Mouse (Mus musculus): ENCODE data around the gene Slc35b4. TPM values are rescaled to one million over a fixed set of nuclear protein-coding genes. Genes with fewer than 3 reads are reported as not detected.

Slc35b4 gene
- 23.5 TPM for polyA plus RNA-seq (2012; fragmentation: generic; extraction: Trizol)
- long read RNA-seq, experiment 1, full-length matches to known transcripts: 22 of 35 reads
- long read RNA-seq, experiment 1, partial matches to known transcripts: 0 of 35 reads
- long read RNA-seq, experiment 1, other reads (novel, unspliced or antisense): 13 of 35 reads
- long read RNA-seq, experiment 2, full-length matches to known transcripts: 324 of 410 reads
- long read RNA-seq, experiment 2, partial matches to known transcripts: 4 of 410 reads
- long read RNA-seq, experiment 2, other reads (novel, unspliced or antisense): 82 of 410 reads

DNA sequence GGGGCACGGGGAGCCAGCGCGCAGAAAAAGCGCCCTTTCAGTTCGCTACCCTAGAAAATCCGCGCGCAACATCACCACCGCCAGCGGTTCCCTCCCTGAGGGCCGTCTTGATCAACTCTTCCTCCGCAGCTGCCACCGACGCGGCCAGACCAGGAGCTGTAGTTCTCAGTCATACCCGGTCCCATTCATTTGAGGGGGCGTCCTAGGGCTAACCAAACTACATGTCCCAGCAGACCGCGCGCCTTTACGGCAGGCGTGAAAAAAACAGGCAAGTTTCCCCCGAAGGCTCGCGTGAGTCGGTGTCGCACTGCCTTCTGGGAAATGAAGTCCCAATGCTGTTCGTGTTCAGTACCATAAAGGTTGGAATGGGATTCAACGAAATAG lies at the start of gene Slc35b4:
Gene Slc35b4, minus strand, starts transcription at position 248 of the 384 bp plus-strand sequence.
- peak within 1 kb of the TSS; percentile 60 for H3K4me3 ChIP-seq (ENCODE audit: insufficient read depth, poor library complexity, severe bottlenecking)
- no peaks in the 10 kb centered on the region for H3K36me3 ChIP-seq (ENCODE audit: control insufficient read depth, insufficient read depth)
- TF ChIP-seq CTCF (IDR thresholded peaks at IDR 0.05; ENCODE audit: control insufficient read depth, insufficient read depth, insufficient read length): no peak
- TF ChIP-seq CEBPB (IDR thresholded peaks at IDR 0.05; ENCODE audit: low read depth): no peak
- no peak for TF ChIP-seq FOSL1 (IDR thresholded peaks at IDR 0.05; ENCODE audit: insufficient read depth, low read length, poor library complexity, severe bottlenecking)
- TF ChIP-seq MYOG (IDR thresholded peaks at IDR 0.05; ENCODE audit: control insufficient read depth, extremely low read depth, insufficient read length): no peak
- TF ChIP-seq MAX (IDR thresholded peaks at IDR 0.05): no peak
- TF ChIP-seq MYOD1 (IDR thresholded peaks at IDR 0.05; ENCODE audit: control insufficient read depth, insufficient read length, low read depth): no peak
- TF ChIP-seq USF1 (IDR thresholded peaks at IDR 0.05; ENCODE audit: low read depth): no peak
- peaks cover 47% of the 10 kb centered on the region for H3K79me2 ChIP-seq (ENCODE audit: control insufficient read depth, insufficient read depth)
- no peaks in the 10 kb centered on the region for H3K27me3 ChIP-seq (ENCODE audit: control insufficient read depth, insufficient read depth, insufficient read length)
- H3K79me3 ChIP-seq (ENCODE audit: low read depth): peaks cover 17% of the 10 kb centered on the region
- H3ac ChIP-seq (ENCODE audit: control insufficient read depth, insufficient read length, low read depth): peak within 1 kb of the TSS; percentile 78

DNA sequence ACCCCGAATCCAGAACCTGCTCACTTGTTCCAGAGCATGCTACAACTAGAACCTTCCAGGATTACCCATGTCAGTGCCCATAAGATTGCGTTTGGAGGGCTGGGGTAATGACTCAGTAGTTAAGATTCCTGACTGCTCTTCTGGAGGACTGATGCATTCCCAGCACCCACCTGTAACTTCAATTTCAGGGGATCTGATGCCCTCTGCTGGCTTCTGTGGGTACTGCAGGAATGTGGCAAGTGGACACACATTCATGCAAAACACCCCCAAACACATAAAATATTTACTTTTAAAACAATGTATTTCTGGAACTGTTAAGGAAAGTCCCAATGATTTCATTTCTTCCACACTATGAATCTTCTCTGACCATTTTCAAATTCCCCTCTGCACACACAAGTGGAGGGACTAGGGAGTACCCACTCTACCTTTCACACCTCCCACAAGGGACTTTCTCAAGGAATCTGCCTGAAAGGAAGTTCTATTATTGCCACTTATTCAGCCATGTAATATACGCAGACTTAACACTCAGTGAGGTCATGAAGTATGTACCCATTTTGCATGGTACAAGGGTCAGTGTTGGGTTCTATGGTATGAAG lies 48.2 kb upstream of the Slc35b4 start:
- no peak for TF ChIP-seq MYOG (IDR thresholded peaks at IDR 0.05; ENCODE audit: control insufficient read depth, extremely low read depth, insufficient read length)
- TF ChIP-seq CTCF (IDR thresholded peaks at IDR 0.05; ENCODE audit: control insufficient read depth, insufficient read depth, insufficient read length): no peak
- TF ChIP-seq CEBPB (IDR thresholded peaks at IDR 0.05; ENCODE audit: low read depth): no peak
- TF ChIP-seq USF1 (IDR thresholded peaks at IDR 0.05; ENCODE audit: low read depth): no peak
- no peak for TF ChIP-seq MAX (IDR thresholded peaks at IDR 0.05)
- TF ChIP-seq FOSL1 (IDR thresholded peaks at IDR 0.05; ENCODE audit: insufficient read depth, low read length, poor library complexity, severe bottlenecking): no peak
- no peak for TF ChIP-seq MYOD1 (IDR thresholded peaks at IDR 0.05; ENCODE audit: control insufficient read depth, insufficient read length, low read depth)
- Histone ChIP-seq H3K36me3 (ENCODE audit: control insufficient read depth, insufficient read depth) (no peaks in the 10 kb centered on the region), H3K79me2 (ENCODE audit: control insufficient read depth, insufficient read depth) (no peaks in the 10 kb centered on the region), H3ac (ENCODE audit: control insufficient read depth, insufficient read length, low read depth) (no peak overlapping the region), H3K27me3 (ENCODE audit: control insufficient read depth, insufficient read depth, insufficient read length) (peaks cover 4% of the 10 kb centered on the region), H3K4me3 (ENCODE audit: insufficient read depth, poor library complexity, severe bottlenecking) (no peak overlapping the region), H3K79me3 (ENCODE audit: low read depth) (no peaks in the 10 kb centered on the region)

DNA sequence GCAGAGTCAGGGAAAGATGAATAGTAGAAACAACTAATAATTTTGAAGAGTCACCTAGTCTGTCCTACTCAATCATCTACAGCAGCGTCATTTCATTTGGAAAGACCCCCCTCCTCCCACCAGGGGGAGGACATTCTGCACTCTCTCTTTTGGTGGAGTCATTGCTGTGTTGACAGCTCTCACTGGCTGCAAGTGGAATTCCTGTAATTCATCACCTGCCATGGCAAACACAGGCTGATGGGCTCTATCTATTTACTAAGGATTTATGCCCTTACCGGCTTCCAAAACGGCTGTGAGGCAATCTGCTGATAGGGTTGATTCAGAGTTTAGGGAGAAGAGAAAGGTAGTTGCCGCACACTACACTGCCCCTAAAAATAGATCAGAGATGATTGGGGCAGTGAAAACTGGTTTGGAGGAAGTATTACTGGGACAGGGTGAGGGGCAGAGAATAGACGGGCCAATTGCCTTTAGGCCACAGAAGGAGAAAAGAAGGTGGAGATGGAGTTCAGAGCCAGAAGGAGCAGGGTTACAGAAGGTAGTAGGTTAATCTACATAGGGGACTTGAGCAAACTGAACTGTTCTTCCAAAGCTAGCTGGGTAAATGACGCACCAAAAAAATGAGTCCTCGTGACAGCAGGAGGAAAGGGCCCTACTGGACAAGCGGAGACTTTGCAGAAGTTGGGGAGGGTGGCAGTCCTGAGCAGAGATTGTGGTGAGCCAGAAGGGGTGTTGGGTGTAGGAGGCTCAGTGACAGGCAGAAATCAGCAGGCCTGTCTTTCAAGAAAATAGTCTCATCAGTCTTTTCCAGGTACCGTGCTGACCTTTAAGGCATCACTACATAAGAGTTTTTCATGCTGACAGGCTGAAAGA lies 39.8 kb upstream of the Slc35b4 start:
- Histone ChIP-seq H3ac (ENCODE audit: control insufficient read depth, insufficient read length, low read depth) (no peak overlapping the region), H3K79me2 (ENCODE audit: control insufficient read depth, insufficient read depth) (no peaks in the 10 kb centered on the region), H3K4me3 (ENCODE audit: insufficient read depth, poor library complexity, severe bottlenecking) (no peak overlapping the region), H3K27me3 (ENCODE audit: control insufficient read depth, insufficient read depth, insufficient read length) (peaks cover 37% of the 10 kb centered on the region), H3K79me3 (ENCODE audit: low read depth) (no peaks in the 10 kb centered on the region), H3K36me3 (ENCODE audit: control insufficient read depth, insufficient read depth) (no peaks in the 10 kb centered on the region)
- TF ChIP-seq CEBPB (IDR thresholded peaks at IDR 0.05; ENCODE audit: low read depth): no peak
- no peak for TF ChIP-seq CTCF (IDR thresholded peaks at IDR 0.05; ENCODE audit: control insufficient read depth, insufficient read depth, insufficient read length)
- TF ChIP-seq MYOD1 (IDR thresholded peaks at IDR 0.05; ENCODE audit: control insufficient read depth, insufficient read length, low read depth): no peak
- no peak for TF ChIP-seq MYOG (IDR thresholded peaks at IDR 0.05; ENCODE audit: control insufficient read depth, extremely low read depth, insufficient read length)
- no peak for TF ChIP-seq FOSL1 (IDR thresholded peaks at IDR 0.05; ENCODE audit: insufficient read depth, low read length, poor library complexity, severe bottlenecking)
- no peak for TF ChIP-seq USF1 (IDR thresholded peaks at IDR 0.05; ENCODE audit: low read depth)
- no peak for TF ChIP-seq MAX (IDR thresholded peaks at IDR 0.05)

DNA sequence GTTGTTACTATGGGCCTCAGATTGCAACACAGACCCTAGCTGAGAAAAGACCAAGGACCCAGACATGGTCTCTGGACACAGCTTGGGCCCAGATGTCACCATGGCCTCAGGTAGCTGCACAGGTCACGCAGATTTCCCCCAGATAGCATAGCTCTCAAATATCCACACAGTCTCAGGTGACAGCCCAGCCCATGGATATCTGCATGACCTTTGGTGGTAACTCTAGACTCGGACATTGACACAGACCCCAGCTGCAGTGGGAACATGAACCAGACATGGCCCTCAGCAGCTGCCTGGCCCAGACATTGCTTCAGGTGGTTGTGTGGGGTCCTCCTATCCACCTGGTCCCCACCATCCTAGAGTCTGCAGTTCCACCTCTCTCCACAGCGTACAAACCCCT lies 28.8 kb upstream of the Slc35b4 start:
- Histone ChIP-seq H3K27me3 (ENCODE audit: control insufficient read depth, insufficient read depth, insufficient read length) (peaks cover 17% of the 10 kb centered on the region), H3K4me3 (ENCODE audit: insufficient read depth, poor library complexity, severe bottlenecking) (no peak overlapping the region), H3ac (ENCODE audit: control insufficient read depth, insufficient read length, low read depth) (no peak overlapping the region), H3K79me3 (ENCODE audit: low read depth) (no peaks in the 10 kb centered on the region), H3K36me3 (ENCODE audit: control insufficient read depth, insufficient read depth) (no peaks in the 10 kb centered on the region), H3K79me2 (ENCODE audit: control insufficient read depth, insufficient read depth) (no peaks in the 10 kb centered on the region)
- no peak for TF ChIP-seq FOSL1 (IDR thresholded peaks at IDR 0.05; ENCODE audit: insufficient read depth, low read length, poor library complexity, severe bottlenecking)
- no peak for TF ChIP-seq CTCF (IDR thresholded peaks at IDR 0.05; ENCODE audit: control insufficient read depth, insufficient read depth, insufficient read length)
- no peak for TF ChIP-seq MYOG (IDR thresholded peaks at IDR 0.05; ENCODE audit: control insufficient read depth, extremely low read depth, insufficient read length)
- no peak for TF ChIP-seq CEBPB (IDR thresholded peaks at IDR 0.05; ENCODE audit: low read depth)
- no peak for TF ChIP-seq MAX (IDR thresholded peaks at IDR 0.05)
- no peak for TF ChIP-seq MYOD1 (IDR thresholded peaks at IDR 0.05; ENCODE audit: control insufficient read depth, insufficient read length, low read depth)
- TF ChIP-seq USF1 (IDR thresholded peaks at IDR 0.05; ENCODE audit: low read depth): no peak

DNA sequence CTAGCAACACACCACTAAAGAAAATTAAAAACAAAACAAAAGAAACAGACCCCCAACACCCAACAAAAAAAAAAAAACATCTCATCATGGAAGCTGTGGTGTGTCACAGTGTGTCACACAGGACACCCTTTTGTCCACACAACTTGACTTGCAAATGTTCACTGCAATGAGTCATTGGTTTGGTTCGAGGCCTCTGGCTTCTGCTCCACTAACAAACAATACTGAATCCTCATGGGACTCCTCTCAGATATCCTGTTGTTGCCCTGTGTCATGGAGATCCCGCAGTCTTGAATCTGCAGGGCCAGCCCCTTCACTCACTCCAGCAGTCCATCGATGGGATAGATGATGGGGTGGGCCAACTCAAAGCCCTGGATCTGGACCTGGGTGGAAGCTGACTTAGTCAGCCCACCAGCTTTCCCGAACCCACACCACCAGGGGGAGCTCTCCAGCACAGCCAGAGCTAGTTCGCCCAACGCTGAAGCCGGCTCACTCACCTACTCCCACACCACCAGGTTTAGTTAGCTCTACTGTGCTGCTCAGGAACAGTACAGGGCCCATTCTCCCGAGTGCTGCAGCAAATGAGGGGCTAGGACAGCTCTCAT lies 28.2 kb upstream of the Slc35b4 start:
- H3K79me2 ChIP-seq (ENCODE audit: control insufficient read depth, insufficient read depth): no peaks in the 10 kb centered on the region
- no peak overlapping the region for H3ac ChIP-seq (ENCODE audit: control insufficient read depth, insufficient read length, low read depth)
- H3K27me3 ChIP-seq (ENCODE audit: control insufficient read depth, insufficient read depth, insufficient read length): peaks cover 17% of the 10 kb centered on the region
- no peaks in the 10 kb centered on the region for H3K36me3 ChIP-seq (ENCODE audit: control insufficient read depth, insufficient read depth)
- H3K4me3 ChIP-seq (ENCODE audit: insufficient read depth, poor library complexity, severe bottlenecking): no peak overlapping the region
- TF ChIP-seq CTCF (IDR thresholded peaks at IDR 0.05; ENCODE audit: control insufficient read depth, insufficient read depth, insufficient read length) (peak; percentile 23), CEBPB (IDR thresholded peaks at IDR 0.05; ENCODE audit: low read depth) (no peak)
- H3K79me3 ChIP-seq (ENCODE audit: low read depth): no peaks in the 10 kb centered on the region

All from C2C12 (cell line).